Mouse (Mus musculus) liver, embryonic 14.5 days (tissue): ENCODE measurements around the gene Sbf2. TPM values are rescaled to one million over a fixed set of nuclear protein-coding genes. Genes with fewer than 3 reads are reported as not detected.

ENCODE experiments used
- ATAC-seq: fragments of 200-750 bp; cut with Nextera tagmentation; 2 replicates; pipeline ENCODE4 v1.8.0; 2017; ENCODE audit warnings: moderate number of reproducible peaks, mild to moderate bottlenecking, moderate library complexity; ENCODE audit not compliant: insufficient read depth
- DNase-seq, 3 experiments: peaks; one replicate each; pipeline ENCODE4 v3.0.0-alpha.2; 2012 to 2013; ENCODE audit warnings: low read depth in 3 of 3, low spot score in 3 of 3
- H3K27ac ChIP-seq: fragments of 300-500 bp; sonication (generic); 2 replicates; pipeline ENCODE4 v1.5.1; 2014; ENCODE audit warnings: moderate library complexity, mild to moderate bottlenecking, control low read depth, inconsistent platforms
- H3K27me3 ChIP-seq: fragments of 300-500 bp; sonication (generic); 2 replicates; pipeline ENCODE4 v1.6.1; 2014; ENCODE audit warnings: mild to moderate bottlenecking, low read length, moderate library complexity; ENCODE audit not compliant: control insufficient read depth, insufficient read depth
- H3K36me3 ChIP-seq: fragments of 300-500 bp; sonication (generic); replicated peaks from 2 replicates; pipeline ENCODE4 v1.6.1; 2014; ENCODE audit warnings: low read depth; ENCODE audit not compliant: control insufficient read depth, insufficient read depth
- H3K4me1 ChIP-seq, 2 experiments: fragments of 200-500 bp in 1 of 2; fragments of 300-500 bp in 1 of 2; sonication (generic) in 1 of 2; replicated peaks; 2 replicates each; pipeline ENCODE4 v1.6.1; 2012 to 2014; ENCODE audit warnings: antibody characterized with exemption in 1 of 2, inconsistent platforms in 1 of 2, low read length in 1 of 2; ENCODE audit not compliant: control insufficient read depth in 2 of 2, insufficient read depth in 2 of 2
- H3K4me2 ChIP-seq: fragments of 300-500 bp; sonication (generic); 2 replicates; pipeline ENCODE4 v1.6.1; 2014; ENCODE audit warnings: low read depth, mild to moderate bottlenecking, control low read depth, moderate library complexity
- H3K4me3 ChIP-seq, 2 experiments: fragments of 200-500 bp in 1 of 2; fragments of 300-500 bp in 1 of 2; sonication (generic) in 1 of 2; 2 replicates each; pipeline ENCODE4 v1.5.1; 2012 to 2014; ENCODE audit warnings: low read depth in 2 of 2, low read length in 2 of 2, mild to moderate bottlenecking in 2 of 2, control low read depth in 1 of 2, inconsistent platforms in 1 of 2, moderate library complexity in 1 of 2; ENCODE audit not compliant: insufficient read depth in 1 of 2
- H3K9ac ChIP-seq: fragments of 300-500 bp; sonication (generic); replicated peaks from 2 replicates; pipeline ENCODE4 v1.6.1; 2014; ENCODE audit warnings: mild to moderate bottlenecking, control low read depth, moderate library complexity
- H3K9me3 ChIP-seq: fragments of 300-500 bp; sonication (generic); 2 replicates; pipeline ENCODE4 v1.6.1; 2016; ENCODE audit warnings: low read length, mixed read lengths; ENCODE audit not compliant: control insufficient read depth
- CTCF ChIP-seq: IDR thresholded peaks from 2 replicates; pipeline ENCODE4 v1.5.1; 2016; ENCODE audit warnings: antibody characterized with exemption, low read depth, control low read depth
- EP300 ChIP-seq: IDR thresholded peaks from 2 replicates; pipeline ENCODE4 v1.6.1; 2016; ENCODE audit warnings: antibody characterized with exemption, low read depth
- WGBS: fragments of 180-500 bp; shearing (Covaris S2); extraction: QIAGEN DNeasy Blood & Tissue Kit; methylation state at CpG from one replicate; pipeline ENCODE4 v1.1.7; 2014; ENCODE audit not compliant: insufficient replicate concordance; 5-methylcytosine and 5-hydroxymethylcytosine counted together
- polyA plus RNA-seq, 2 experiments: library from polyadenylated mRNA; depleted of rRNA in 1 of 2; stranded (reverse) in 1 of 2; unstranded in 1 of 2; fragments of >200 nt; fragmentation: Nextera tagmentation in 1 of 2; extraction: Ambion mirVana in 1 of 2; gene quantifications; 2 replicates each; pipeline versions ENCODE4 v1.2.1 to v1.2.3; 2012 to 2014

Gene Sbf2
- polyA plus RNA-seq, 2 experiments = 2.9 to 3.3 TPM

- H3K9ac ChIP-seq = no peak overlapping the region
- WGBS = 62% methylated on average over 1 of the region's 1 CpGs
- no peaks in the 10 kb centered on the region for H3K36me3 ChIP-seq
- H3K27ac ChIP-seq = no peak overlapping the region
- no peaks in the 10 kb centered on the region for H3K27me3 ChIP-seq
- H3K4me1 ChIP-seq = peaks cover 0 to 6% of the 10 kb centered on the region in 2 experiments; a peak in 2 of 4 replicates
- ATAC-seq (no peak), DNase-seq (no peak)
- TF ChIP-seq CTCF = no peak
- no peak for TF ChIP-seq EP300
- no peak overlapping the region for H3K4me2 ChIP-seq
- no peaks in the 10 kb centered on the region for H3K9me3 ChIP-seq
- H3K4me3 ChIP-seq = no peak overlapping the region
Measured at GRCm38 (mm10) chr7:110385482-110385881, 229.2 kb downstream of the Sbf2 start.

GRCm38 (mm10) chr7:110384343-110384742, 230.4 kb downstream of the Sbf2 start:
- no peaks in the 10 kb centered on the region for H3K36me3 ChIP-seq
- TF ChIP-seq EP300 = no peak
- TF ChIP-seq CTCF = peak; percentile 23
- no peak overlapping the region for H3K4me2 ChIP-seq
- no peak overlapping the region for H3K27ac ChIP-seq
- H3K4me3 ChIP-seq = no peak overlapping the region
- H3K27me3 ChIP-seq = no peaks in the 10 kb centered on the region
- no peak overlapping the region for H3K9ac ChIP-seq
- H3K9me3 ChIP-seq = no peaks in the 10 kb centered on the region
- no peak for DNase-seq
- peaks cover 0 to 6% of the 10 kb centered on the region in 2 experiments; a peak in 2 of 4 replicates for H3K4me1 ChIP-seq
- no peak for ATAC-seq

GRCm38 (mm10) chr7:110381625-110382024, 233.1 kb downstream of the Sbf2 start:
- no peak overlapping the region for H3K4me2 ChIP-seq
- no peak overlapping the region for H3K9ac ChIP-seq
- peaks cover 0 to 2% of the 10 kb centered on the region in 2 experiments; a peak in 1 of 4 replicates for H3K4me1 ChIP-seq
- WGBS = 53% methylated on average over 3 of the region's 3 CpGs
- DNase-seq (no peak), ATAC-seq (no peak)
- no peaks in the 10 kb centered on the region for H3K9me3 ChIP-seq
- no peak overlapping the region for H3K27ac ChIP-seq
- H3K4me3 ChIP-seq = no peak overlapping the region
- TF ChIP-seq CTCF = no peak
- TF ChIP-seq EP300 = no peak
- H3K27me3 ChIP-seq = no peaks in the 10 kb centered on the region
- no peaks in the 10 kb centered on the region for H3K36me3 ChIP-seq

- no peak for TF ChIP-seq EP300
- TF ChIP-seq CTCF = no peak
Measured at GRCm38 (mm10) chr7:110379335-110379914, 235.3 kb downstream of the Sbf2 start.

GRCm38 (mm10) chr7:110372529-110372928, 242.2 kb downstream of the Sbf2 start:
- no peak overlapping the region for H3K4me2 ChIP-seq
- H3K36me3 ChIP-seq = no peaks in the 10 kb centered on the region
- 42% methylated on average over 4 of the region's 4 CpGs for WGBS
- H3K4me3 ChIP-seq = no peak overlapping the region
- no peak for ATAC-seq
- H3K27me3 ChIP-seq = no peaks in the 10 kb centered on the region
- TF ChIP-seq CTCF (no peak), EP300 (no peak)
- no peaks in the 10 kb centered on the region for H3K9me3 ChIP-seq
- no peak for DNase-seq
- no peak overlapping the region for H3K27ac ChIP-seq
- H3K4me1 ChIP-seq = no peaks in the 10 kb centered on the region
- H3K9ac ChIP-seq = no peak overlapping the region

More at GRCm38 (mm10) chr7:110379335-110379914, 235.3 kb downstream of the Sbf2 start:
- DNase-seq (no peak), ATAC-seq (no peak)
- Histone ChIP-seq H3K27me3 (no peaks in the 10 kb centered on the region), H3K36me3 (no peaks in the 10 kb centered on the region), H3K4me2 (no peak overlapping the region), H3K27ac (no peak overlapping the region), H3K4me3 (no peak overlapping the region), H3K9me3 (no peaks in the 10 kb centered on the region), H3K4me1 (0 out of 4 replicates have a peak, but pooled peaks cover 0 to 2% of the 10 kb centered on the region in 2 experiments), H3K9ac (no peak overlapping the region)
- WGBS = 27% methylated on average over 10 of the region's 10 CpGs
